Mouse (Mus musculus) thymus, adult 2 months (tissue): ENCODE results near the gene Tcf12.

Experiments
- CTCF ChIP-seq: fragments of 200-500 bp; IDR thresholded peaks from 2 replicates; pipeline ENCODE4 v1.5.1; 2012; ENCODE audit warnings: mild to moderate bottlenecking, control low read depth, low read length, moderate library complexity, borderline replicate concordance; ENCODE audit not compliant: control insufficient read depth, poor library complexity, insufficient read depth; ENCODE audit errors: extremely low read depth
- POLR2A ChIP-seq: fragments of 200-500 bp; IDR thresholded peaks from 2 replicates; pipeline ENCODE4 v1.6.1; 2012; ENCODE audit warnings: mild to moderate bottlenecking, low read length, control low read depth, moderate library complexity; ENCODE audit not compliant: control insufficient read depth, poor library complexity, insufficient read depth; ENCODE audit errors: extremely low read depth

DNA sequence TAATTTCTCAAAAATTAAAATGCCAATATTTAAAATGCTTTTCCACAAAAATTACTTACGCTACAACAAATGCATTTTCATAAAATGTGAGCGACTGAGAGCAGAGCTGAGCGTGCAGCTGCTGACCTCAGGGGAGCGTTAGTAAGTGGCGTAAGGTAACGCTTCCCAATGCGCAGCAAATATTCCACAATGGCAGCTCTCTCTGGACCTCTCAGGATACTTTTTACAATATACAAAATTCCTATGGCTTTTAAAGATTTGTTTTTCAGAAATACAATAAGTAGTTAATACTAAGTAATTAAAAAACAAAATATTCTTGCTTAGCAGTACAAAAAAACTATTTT, 216.8 kb downstream of the Tcf12 start:
- TF ChIP-seq POLR2A (no peak), CTCF (no peak)
